Mouse (Mus musculus): ENCODE data around the gene Tbr1.

DNA sequence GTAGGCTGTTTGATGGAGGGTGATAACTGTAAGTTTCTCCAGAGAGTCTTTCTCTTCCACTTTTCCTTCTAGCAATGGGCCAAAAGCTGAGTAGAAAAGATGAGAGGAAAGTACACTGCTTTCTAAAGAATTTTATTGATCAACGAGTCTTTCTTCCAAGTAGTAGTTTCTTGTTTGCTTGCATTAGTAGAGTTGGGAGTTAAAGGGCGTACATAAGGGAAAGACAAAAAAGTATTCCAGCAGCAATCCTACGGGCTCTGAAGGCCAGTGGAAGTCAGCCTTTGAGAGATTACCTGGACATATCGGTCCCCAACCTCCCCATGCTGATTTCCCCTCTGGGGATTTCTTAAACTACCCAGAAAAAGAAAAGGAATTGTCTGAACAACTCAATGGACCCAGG is 8.0 kb downstream of the Tbr1 start:
- TF ChIP-seq CTCF (IDR thresholded peaks at IDR 0.05; ENCODE audit: insufficient read depth, low read length) (no peak), POLR2A (IDR thresholded peaks at IDR 0.05; ENCODE audit: borderline replicate concordance, extremely low read depth, low read depth, low read length) (no peak)
